Mouse (Mus musculus) heart, embryonic 16.5 days (tissue): ENCODE results near the gene Pramef8. TPM values are rescaled to one million over a fixed set of nuclear protein-coding genes. Genes with fewer than 3 reads are reported as not detected.
"Not testable (repeated sequence)": the region's sequence is repeated elsewhere in the genome, so short reads cannot be mapped to it uniquely, and the experiment has no call there.

Experiments
- ATAC-seq: fragments of 200-750 bp; cut with Nextera tagmentation; replicated peaks from 2 replicates; pipeline ENCODE4 v1.8.0; 2017; ENCODE audit warnings: moderate number of reproducible peaks; ENCODE audit not compliant: insufficient read depth, low FRiP score; ENCODE audit errors: extremely low read depth
- H3K27ac ChIP-seq: fragments of 300-500 bp; sonication (generic); 2 replicates; pipeline ENCODE4 v1.5.1; 2014; ENCODE audit warnings: mild to moderate bottlenecking, low read length, control low read depth, moderate library complexity
- H3K27me3 ChIP-seq: fragments of 300-500 bp; sonication (generic); 2 replicates; pipeline ENCODE4 v1.6.1; 2014; ENCODE audit warnings: low read length, mixed read lengths; ENCODE audit not compliant: control insufficient read depth, insufficient read depth
- H3K36me3 ChIP-seq: fragments of 300-500 bp; sonication (generic); 2 replicates; pipeline ENCODE4 v1.6.1; 2014; ENCODE audit not compliant: control insufficient read depth, insufficient read depth
- H3K4me1 ChIP-seq: fragments of 300-500 bp; sonication (generic); 2 replicates; pipeline ENCODE4 v1.6.1; 2014; ENCODE audit warnings: low read length, mixed read lengths; ENCODE audit not compliant: control insufficient read depth, insufficient read depth
- H3K4me2 ChIP-seq: fragments of 300-500 bp; sonication (generic); 2 replicates; pipeline ENCODE4 v1.6.1; 2014; ENCODE audit warnings: low read depth, mild to moderate bottlenecking, control low read depth, low read length
- H3K4me3 ChIP-seq: fragments of 300-500 bp; sonication (generic); 2 replicates; pipeline ENCODE4 v1.5.1; 2014; ENCODE audit warnings: mild to moderate bottlenecking, control low read depth, low read length
- H3K9ac ChIP-seq: fragments of 300-500 bp; sonication (generic); 2 replicates; pipeline ENCODE4 v1.6.1; 2014; ENCODE audit warnings: low read length, control low read depth
- H3K9me3 ChIP-seq: fragments of 300-500 bp; sonication (generic); replicated peaks from 2 replicates; pipeline ENCODE4 v1.6.1; 2016; ENCODE audit warnings: low read length; ENCODE audit not compliant: control insufficient read depth
- WGBS: fragments of 180-500 bp; shearing (Covaris S2); extraction: QIAGEN DNeasy Blood & Tissue Kit; methylation state at CpG from one replicate; pipeline ENCODE4 v1.1.7; 2014; 5-methylcytosine and 5-hydroxymethylcytosine counted together
- polyA plus RNA-seq: library from polyadenylated mRNA; unstranded; fragments of >200 nt; fragmentation: Nextera tagmentation; extraction: Ambion mirVana; gene quantifications from 2 replicates; pipeline ENCODE4 v1.2.1, GENCODE M21; 2015

The Pramef8 gene
- polyA plus RNA-seq, 1 experiment from 2014 or later: 13.4 TPM

GRCm38 (mm10) chr4:143394181-143394580, 18.0 kb upstream of the Pramef8 start, which contains the start of gene Pramel1:
Gene Pramel1, plus strand, starts transcription at chr4:143394428.
- H3K9ac ChIP-seq: no peak within 1 kb of the TSS
- no peak within 1 kb of the TSS for H3K27ac ChIP-seq
- H3K9me3 ChIP-seq: peaks cover 2% of the 10 kb centered on the region; the same call in 1 of the 2 replicates
- no peaks in the 10 kb centered on the region for H3K36me3 ChIP-seq
- ATAC-seq: no peak
- no peak within 1 kb of the TSS for H3K4me3 ChIP-seq
- H3K4me2 ChIP-seq: no peak within 1 kb of the TSS
- H3K27me3 ChIP-seq: no peaks in the 10 kb centered on the region
- no peaks in the 10 kb centered on the region for H3K4me1 ChIP-seq
- 66% methylated on average over 26 of the region's 26 CpGs for WGBS

- no peak for ATAC-seq
- WGBS: 62% methylated on average over 5 of the region's 5 CpGs
- H3K27ac ChIP-seq: no peak overlapping the region
Measured at GRCm38 (mm10) chr4:143411566-143412218, 534 bp upstream of the Pramef8 start.

GRCm38 (mm10) chr4:143413621-143414020, 1.4 kb downstream of the Pramef8 start:
- Histone ChIP-seq H3K4me1 (peaks cover 6% of the 10 kb centered on the region), H3K9ac (no peak overlapping the region), H3K4me2 (no peak overlapping the region), H3K27me3 (no peaks in the 10 kb centered on the region), H3K4me3 (no peak overlapping the region), H3K36me3 (peaks cover 42% of the 10 kb centered on the region), H3K9me3 (peaks cover 7% of the 10 kb centered on the region; the same call in 1 of the 2 replicates), H3K27ac (no peak overlapping the region)
- ATAC-seq: no peak
- 95% methylated on average over 1 of the region's 1 CpGs for WGBS

More at GRCm38 (mm10) chr4:143411566-143412218, 534 bp upstream of the Pramef8 start:
- peaks cover 7% of the 10 kb centered on the region; the same call in 1 of the 2 replicates for H3K9me3 ChIP-seq
- H3K27me3 ChIP-seq: no peaks in the 10 kb centered on the region
- peaks cover 6% of the 10 kb centered on the region for H3K4me1 ChIP-seq
- H3K4me3 ChIP-seq: peak overlapping the region; percentile 87
- H3K36me3 ChIP-seq: peaks cover 23% of the 10 kb centered on the region
- H3K9ac ChIP-seq: peak overlapping the region; percentile 76
- peak overlapping the region; percentile 76 for H3K4me2 ChIP-seq

- WGBS: 99% methylated on average over 3 of the region's 3 CpGs
- Histone ChIP-seq H3K9me3 (peaks cover 7% of the 10 kb centered on the region; the same call in 1 of the 2 replicates), H3K36me3 (peaks cover 47% of the 10 kb centered on the region), H3K27me3 (no peaks in the 10 kb centered on the region), H3K4me1 (peaks cover 6% of the 10 kb centered on the region), H3K9ac (no peak overlapping the region), H3K27ac (no peak overlapping the region), H3K4me3 (no peak overlapping the region), H3K4me2 (no peak overlapping the region)
- ATAC-seq: no peak
Measured at GRCm38 (mm10) chr4:143414121-143414520, 1.9 kb downstream of the Pramef8 start.

- H3K4me1 ChIP-seq, H3K36me3 ChIP-seq, H3K9me3 ChIP-seq, H3K4me2 ChIP-seq, H3K27ac ChIP-seq, H3K9ac ChIP-seq, H3K27me3 ChIP-seq, H3K4me3 ChIP-seq: not testable (repeated sequence)
- 0 out of 2 replicates have a peak, but pooled peaks have one; percentile 14 for ATAC-seq
- WGBS: 50% methylated on average over 5 of the region's 5 CpGs
Measured at GRCm38 (mm10) chr4:143426770-143427169, 14.5 kb downstream of the Pramef8 start.

GRCm38 (mm10) chr4:143450224-143450623, 38.0 kb downstream of the Pramef8 start, which contains the start of gene Oog4:
Gene Oog4, minus strand, starts transcription at chr4:143450324.
- H3K9ac ChIP-seq: no peak within 1 kb of the TSS
- no peak within 1 kb of the TSS for H3K4me3 ChIP-seq
- H3K27ac ChIP-seq: no peak within 1 kb of the TSS
- no peaks in the 10 kb centered on the region; the same call in 1 of the 2 replicates for H3K9me3 ChIP-seq
- ATAC-seq: no peak
- H3K4me1 ChIP-seq: no peaks in the 10 kb centered on the region
- 73% methylated on average over 3 of the region's 3 CpGs for WGBS
- H3K36me3 ChIP-seq: no peaks in the 10 kb centered on the region
- H3K4me2 ChIP-seq: no peak within 1 kb of the TSS
- no peaks in the 10 kb centered on the region for H3K27me3 ChIP-seq

Other genes starting within 250 kb of the Pramef8 start
- 7.6 and 7.9 TPM in 2 replicates for gene Prdm2, start 199.4 kb upstream of the Pramef8 start, polyA plus RNA-seq
- 23.5 and 24.1 TPM in 2 replicates for gene Pdpn, start 112.9 kb upstream of the Pramef8 start, polyA plus RNA-seq
- gene Lrrc38, start 62.7 kb upstream of the Pramef8 start, polyA plus RNA-seq: 0.14 and 0.41 TPM in 2 replicates
- not detected in 2 replicates for gene Pramel1, start 18.0 kb upstream of the Pramef8 start, polyA plus RNA-seq
- gene Oog4, start 37.9 kb downstream of the Pramef8 start, polyA plus RNA-seq: not detected in 2 replicates
- not detected in 2 replicates for gene Gm13043, start 98.9 kb downstream of the Pramef8 start, polyA plus RNA-seq
- gene Gm13040, start 123.5 kb downstream of the Pramef8 start, polyA plus RNA-seq: not detected in 2 replicates
- not detected in 2 replicates for gene BC080695, start 139.3 kb downstream of the Pramef8 start, polyA plus RNA-seq
- not detected in 2 replicates for gene Gm13057, start 139.3 kb downstream of the Pramef8 start, polyA plus RNA-seq
- gene Gm13083, start 202.6 kb downstream of the Pramef8 start, polyA plus RNA-seq: not detected in 2 replicates
- gene Gm13088, start 244.8 kb downstream of the Pramef8 start, polyA plus RNA-seq: not detected in 2 replicates